Mouse (Mus musculus): Measurements from ENCODE around the gene 9930021J03Rik. TPM values are rescaled to one million over a fixed set of nuclear protein-coding genes. Genes with fewer than 3 reads are reported as not detected.

Gene 9930021J03Rik
- polyA plus RNA-seq, 1 experiment from 2014 or later: 1.7 TPM

DNA sequence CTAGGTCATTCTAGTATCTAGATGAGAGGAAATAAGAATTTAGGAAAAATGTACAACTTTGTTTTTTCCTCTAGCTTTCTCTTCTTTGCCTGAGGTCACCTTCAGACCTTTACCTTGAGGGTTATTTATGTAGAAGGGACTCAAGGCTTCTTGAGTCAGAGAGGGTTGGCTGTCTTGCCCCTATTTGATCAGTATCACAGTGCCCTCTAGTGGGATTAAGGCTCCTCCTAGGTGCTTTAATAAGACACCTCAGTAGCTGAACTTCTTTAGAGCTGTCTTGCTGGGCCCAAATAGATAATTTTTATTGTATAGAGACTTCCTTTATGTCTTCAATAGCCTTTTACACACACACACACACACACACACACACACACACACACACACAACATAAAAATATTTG, 15.2 kb upstream of the 9930021J03Rik start:
- H3K27me3 ChIP-seq (ENCODE audit: control insufficient read depth, insufficient read depth, low read depth, low read length): no peaks in the 10 kb centered on the region
- H3K9ac ChIP-seq (ENCODE audit: low read depth, low read length): no peak overlapping the region
- ATAC-seq (ENCODE audit: low read depth): no peak
- H3K9me3 ChIP-seq (replicated peaks; ENCODE audit: control insufficient read depth, low read length): no peaks in the 10 kb centered on the region
- H3K4me1 ChIP-seq (ENCODE audit: control insufficient read depth, low read depth, low read length): no peaks in the 10 kb centered on the region; the same call in 1 of the 2 replicates
- no peak overlapping the region for H3K4me3 ChIP-seq (ENCODE audit: low read depth, low read length)
- no peak overlapping the region for H3K27ac ChIP-seq (ENCODE audit: low read length)
- no peak overlapping the region for H3K4me2 ChIP-seq (ENCODE audit: low read depth, low read length)
- no peaks in the 10 kb centered on the region for H3K36me3 ChIP-seq (ENCODE audit: control insufficient read depth, insufficient read depth)

DNA sequence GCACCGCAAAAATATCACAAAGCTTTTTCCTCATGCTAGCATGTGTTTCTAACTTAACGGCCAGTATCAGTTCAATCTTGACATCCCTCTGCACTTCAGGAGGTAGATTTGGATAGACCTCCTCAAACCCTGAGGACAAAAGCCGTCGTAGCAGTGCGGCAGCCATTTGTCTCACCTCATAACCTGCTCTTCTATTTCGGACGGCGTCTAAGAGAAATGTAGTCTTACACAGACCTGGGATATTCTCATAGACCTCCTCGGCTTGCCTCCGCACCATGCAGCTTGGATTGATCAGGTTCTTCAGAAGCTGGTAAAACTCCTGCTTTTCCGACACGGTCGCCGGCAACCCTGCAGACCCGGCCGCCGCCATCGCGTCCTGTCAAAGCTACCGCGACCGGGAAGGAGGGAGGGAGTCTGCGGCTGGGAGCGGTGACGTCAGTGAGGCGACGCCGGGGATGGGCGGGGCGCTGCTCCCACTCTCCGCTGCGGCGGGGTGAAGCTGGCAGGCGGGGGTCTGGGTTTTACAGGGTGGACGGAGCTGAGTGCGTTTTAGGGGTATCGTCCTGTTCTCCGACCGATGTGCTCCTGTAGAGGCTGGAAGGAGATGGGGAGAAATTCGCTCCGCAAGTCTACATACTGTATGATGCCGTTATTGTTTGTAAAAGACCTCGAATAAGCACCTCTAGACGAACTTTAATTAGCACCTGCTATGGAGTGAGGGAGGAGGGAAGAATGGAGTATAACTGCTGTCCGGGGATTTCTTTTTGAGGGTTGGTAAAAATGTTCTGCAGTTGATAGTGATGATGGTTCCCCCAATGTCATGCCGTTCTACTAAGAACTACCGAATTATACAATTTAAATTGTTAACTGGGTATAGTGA, 7.0 kb upstream of the 9930021J03Rik start, which contains the start of gene Ranbp6:
Gene Ranbp6, minus strand, starts transcription at position 394 of the 880 bp plus-strand sequence.
- peak within 1 kb of the TSS; percentile 64 for H3K9ac ChIP-seq (ENCODE audit: low read depth, low read length)
- WGBS (ENCODE audit: insufficient replicate concordance): 1% methylated on average over 47 of the region's 47 CpGs
- H3K27ac ChIP-seq (ENCODE audit: low read length): no peak within 1 kb of the TSS
- ATAC-seq (ENCODE audit: low read depth): peak; percentile 99
- H3K4me3 ChIP-seq (ENCODE audit: low read depth, low read length): peak within 1 kb of the TSS; percentile 67
- no peaks in the 10 kb centered on the region for H3K27me3 ChIP-seq (ENCODE audit: control insufficient read depth, insufficient read depth, low read depth, low read length)
- peaks cover 8% of the 10 kb centered on the region for H3K4me1 ChIP-seq (ENCODE audit: control insufficient read depth, low read depth, low read length)
- H3K36me3 ChIP-seq (ENCODE audit: control insufficient read depth, insufficient read depth): peaks cover 8% of the 10 kb centered on the region
- H3K9me3 ChIP-seq (replicated peaks; ENCODE audit: control insufficient read depth, low read length): no peaks in the 10 kb centered on the region
- H3K4me2 ChIP-seq (ENCODE audit: low read depth, low read length): peak within 1 kb of the TSS; percentile 96

DNA sequence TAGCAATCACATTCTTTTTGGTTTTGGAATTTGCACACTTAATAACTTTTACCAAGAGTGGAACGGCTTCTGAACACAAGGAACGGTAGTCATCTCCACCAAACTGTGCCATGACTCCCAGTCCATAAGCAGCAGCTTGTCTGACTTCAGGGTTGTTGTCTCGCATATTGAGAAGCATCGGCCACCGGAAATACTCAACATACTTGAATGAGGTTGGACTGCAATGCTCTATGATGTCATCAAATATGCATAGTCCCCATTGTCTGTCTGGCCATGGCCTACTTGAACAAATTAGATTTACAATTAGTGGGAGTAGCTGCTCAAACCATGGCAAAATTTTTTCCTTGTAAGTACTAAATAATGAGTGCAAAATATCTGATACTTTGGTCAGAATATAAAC, 4.2 kb upstream of the 9930021J03Rik start:
- no peak overlapping the region for H3K4me3 ChIP-seq (ENCODE audit: low read depth, low read length)
- 92% methylated on average over 5 of the region's 5 CpGs for WGBS (ENCODE audit: insufficient replicate concordance)
- peaks cover 8% of the 10 kb centered on the region for H3K4me1 ChIP-seq (ENCODE audit: control insufficient read depth, low read depth, low read length)
- no peak for ATAC-seq (ENCODE audit: low read depth)
- H3K4me2 ChIP-seq (ENCODE audit: low read depth, low read length): no peak overlapping the region
- peaks cover 8% of the 10 kb centered on the region for H3K36me3 ChIP-seq (ENCODE audit: control insufficient read depth, insufficient read depth)
- no peak overlapping the region for H3K9ac ChIP-seq (ENCODE audit: low read depth, low read length)
- H3K9me3 ChIP-seq (replicated peaks; ENCODE audit: control insufficient read depth, low read length): no peaks in the 10 kb centered on the region
- no peak overlapping the region for H3K27ac ChIP-seq (ENCODE audit: low read length)
- no peaks in the 10 kb centered on the region for H3K27me3 ChIP-seq (ENCODE audit: control insufficient read depth, insufficient read depth, low read depth, low read length)

DNA sequence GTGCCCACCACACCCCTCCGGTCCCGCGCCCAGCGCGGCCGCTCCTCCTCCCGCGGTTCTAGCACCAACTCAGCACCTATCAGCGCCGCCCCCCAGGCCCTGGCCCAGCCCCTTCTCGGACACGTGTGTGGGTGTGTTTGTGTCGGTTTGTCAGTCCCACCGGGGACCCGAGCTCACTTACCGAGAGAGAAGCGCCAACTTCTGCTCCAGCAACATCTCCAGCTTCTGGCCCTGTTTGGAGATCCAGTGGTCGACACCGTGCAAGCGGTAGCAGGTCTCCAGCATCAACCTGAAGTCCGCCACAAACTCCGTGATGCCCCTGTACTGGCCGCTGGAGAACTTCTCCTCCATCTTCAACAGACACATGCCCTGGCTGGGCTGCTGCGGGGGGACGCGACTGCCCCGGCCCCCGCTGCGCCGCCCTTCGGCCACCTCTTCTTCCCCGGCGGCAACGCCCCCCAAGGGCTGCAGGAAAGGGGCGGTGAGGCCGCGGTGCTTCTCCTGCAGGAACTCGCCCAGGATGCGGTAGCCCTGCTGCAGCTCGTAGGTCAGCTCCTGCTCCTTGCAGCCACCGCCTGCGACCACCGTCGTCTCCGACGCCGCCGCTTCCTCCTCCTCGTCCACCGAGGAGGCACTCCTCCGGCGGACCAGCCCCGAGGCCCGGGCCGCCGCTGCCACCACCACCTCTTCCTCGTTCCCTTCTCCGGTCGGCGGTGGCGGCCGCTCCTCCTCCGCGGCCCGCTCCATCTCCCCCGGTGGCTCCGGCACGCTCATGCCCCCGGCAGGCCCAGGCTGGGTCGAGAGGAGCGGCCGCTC, 480 bp downstream of the 9930021J03Rik start:
- peak; percentile 68 for ATAC-seq (ENCODE audit: low read depth)

DNA sequence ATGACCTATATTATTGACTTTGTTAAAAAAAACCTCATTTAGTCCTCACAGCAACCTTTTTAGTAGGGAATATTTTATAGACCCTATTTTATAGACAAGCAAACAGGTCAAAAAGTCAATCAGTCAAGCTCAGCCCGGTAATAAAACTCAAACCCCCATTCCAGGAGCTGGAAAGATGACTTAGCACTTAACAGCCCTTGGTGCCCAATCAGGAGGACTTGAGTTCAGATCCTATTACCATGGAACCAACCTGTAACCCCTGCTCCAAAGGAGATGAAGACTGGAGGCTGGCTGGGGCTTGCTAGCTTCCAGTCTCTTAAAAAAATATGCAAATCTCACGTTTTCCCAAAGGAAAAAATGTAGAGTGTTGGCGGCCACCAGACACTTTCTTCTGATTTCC, 1.8 kb downstream of the 9930021J03Rik start:
- 0 out of 2 replicates have a peak overlapping the region, but pooled peaks have one; percentile 12 for H3K4me3 ChIP-seq (ENCODE audit: low read depth, low read length)
- H3K9ac ChIP-seq (ENCODE audit: low read depth, low read length): no peak overlapping the region
- H3K9me3 ChIP-seq (replicated peaks; ENCODE audit: control insufficient read depth, low read length): no peaks in the 10 kb centered on the region
- peaks cover 7% of the 10 kb centered on the region for H3K4me1 ChIP-seq (ENCODE audit: control insufficient read depth, low read depth, low read length)
- ATAC-seq (ENCODE audit: low read depth): no peak
- no peaks in the 10 kb centered on the region for H3K27me3 ChIP-seq (ENCODE audit: control insufficient read depth, insufficient read depth, low read depth, low read length)
- 40% methylated on average over 3 of the region's 3 CpGs for WGBS (ENCODE audit: insufficient replicate concordance)
- H3K27ac ChIP-seq (ENCODE audit: low read length): no peak overlapping the region
- peak overlapping the region; percentile 22; the same call in 1 of the 2 replicates for H3K4me2 ChIP-seq (ENCODE audit: low read depth, low read length)
- H3K36me3 ChIP-seq (ENCODE audit: control insufficient read depth, insufficient read depth): no peaks in the 10 kb centered on the region

More for the DNA sequence above, 480 bp downstream of the 9930021J03Rik start:
- Histone ChIP-seq H3K4me3 (ENCODE audit: low read depth, low read length) (peak overlapping the region; percentile 89), H3K9ac (ENCODE audit: low read depth, low read length) (peak overlapping the region; percentile 89), H3K27me3 (ENCODE audit: control insufficient read depth, insufficient read depth, low read depth, low read length) (no peaks in the 10 kb centered on the region), H3K4me2 (ENCODE audit: low read depth, low read length) (peak overlapping the region; percentile 99), H3K4me1 (ENCODE audit: control insufficient read depth, low read depth, low read length) (peaks cover 7% of the 10 kb centered on the region), H3K36me3 (ENCODE audit: control insufficient read depth, insufficient read depth) (peaks cover 5% of the 10 kb centered on the region; the same call in 1 of the 2 replicates), H3K27ac (ENCODE audit: low read length) (peak overlapping the region; percentile 86), H3K9me3 (replicated peaks; ENCODE audit: control insufficient read depth, low read length) (no peaks in the 10 kb centered on the region)
- WGBS (ENCODE audit: insufficient replicate concordance): under 1% methylated on average over 69 of the region's 72 CpGs

DNA sequence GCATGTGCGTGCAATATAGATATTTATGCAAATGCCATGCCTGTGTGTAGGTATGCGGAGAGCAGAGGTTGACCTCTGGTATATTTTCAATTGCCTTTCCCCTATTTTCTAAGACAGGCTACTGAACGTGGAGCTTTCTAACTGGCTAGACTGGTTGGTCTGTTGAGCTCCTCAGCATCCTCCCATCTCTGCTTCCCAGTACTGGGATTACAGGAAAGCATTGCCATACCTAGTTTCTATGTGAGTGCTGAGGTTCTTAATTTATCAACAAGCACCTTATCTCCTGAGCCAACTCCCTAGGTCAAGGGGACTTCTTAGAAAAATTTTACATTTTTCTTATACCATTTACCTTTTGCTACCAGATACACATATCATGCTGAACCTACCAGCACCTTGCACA, 8.4 kb downstream of the 9930021J03Rik start:
- no peaks in the 10 kb centered on the region; the same call in 1 of the 2 replicates for H3K4me1 ChIP-seq (ENCODE audit: control insufficient read depth, low read depth, low read length)
- H3K9me3 ChIP-seq (replicated peaks; ENCODE audit: control insufficient read depth, low read length): no peaks in the 10 kb centered on the region
- no peak for ATAC-seq (ENCODE audit: low read depth)
- 81% methylated on average over 3 of the region's 3 CpGs for WGBS (ENCODE audit: insufficient replicate concordance)
- H3K4me2 ChIP-seq (ENCODE audit: low read depth, low read length): no peak overlapping the region
- H3K36me3 ChIP-seq (ENCODE audit: control insufficient read depth, insufficient read depth): no peaks in the 10 kb centered on the region
- no peak overlapping the region for H3K4me3 ChIP-seq (ENCODE audit: low read depth, low read length)
- H3K27ac ChIP-seq (ENCODE audit: low read length): no peak overlapping the region
- no peaks in the 10 kb centered on the region for H3K27me3 ChIP-seq (ENCODE audit: control insufficient read depth, insufficient read depth, low read depth, low read length)
- H3K9ac ChIP-seq (ENCODE audit: low read depth, low read length): no peak overlapping the region

DNA sequence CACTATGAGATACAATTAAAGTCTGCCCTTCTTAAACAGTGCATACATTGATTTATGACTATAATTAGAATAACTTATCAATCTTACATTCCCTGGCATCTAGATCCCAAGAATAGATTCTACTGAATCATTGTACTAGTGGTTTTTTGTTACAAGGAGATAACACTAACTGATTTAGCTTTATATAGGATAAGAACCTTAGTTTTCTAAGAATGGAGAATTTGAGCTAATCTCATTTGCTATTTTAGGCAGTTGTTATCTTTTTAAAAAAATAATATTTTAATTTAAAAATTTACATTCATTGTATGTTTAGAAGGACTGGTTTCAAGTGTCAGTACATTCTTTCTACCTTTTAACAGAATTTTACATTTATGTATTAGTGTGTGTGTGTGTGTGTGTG, 17.8 kb downstream of the 9930021J03Rik start:
- no peak overlapping the region for H3K4me3 ChIP-seq (ENCODE audit: low read depth, low read length)
- H3K9ac ChIP-seq (ENCODE audit: low read depth, low read length): no peak overlapping the region
- H3K4me2 ChIP-seq (ENCODE audit: low read depth, low read length): no peak overlapping the region
- H3K9me3 ChIP-seq (replicated peaks; ENCODE audit: control insufficient read depth, low read length): no peaks in the 10 kb centered on the region
- no peaks in the 10 kb centered on the region for H3K27me3 ChIP-seq (ENCODE audit: control insufficient read depth, insufficient read depth, low read depth, low read length)
- no peaks in the 10 kb centered on the region for H3K36me3 ChIP-seq (ENCODE audit: control insufficient read depth, insufficient read depth)
- H3K27ac ChIP-seq (ENCODE audit: low read length): no peak overlapping the region
- no peaks in the 10 kb centered on the region for H3K4me1 ChIP-seq (ENCODE audit: control insufficient read depth, low read depth, low read length)
- ATAC-seq (ENCODE audit: low read depth): no peak

DNA sequence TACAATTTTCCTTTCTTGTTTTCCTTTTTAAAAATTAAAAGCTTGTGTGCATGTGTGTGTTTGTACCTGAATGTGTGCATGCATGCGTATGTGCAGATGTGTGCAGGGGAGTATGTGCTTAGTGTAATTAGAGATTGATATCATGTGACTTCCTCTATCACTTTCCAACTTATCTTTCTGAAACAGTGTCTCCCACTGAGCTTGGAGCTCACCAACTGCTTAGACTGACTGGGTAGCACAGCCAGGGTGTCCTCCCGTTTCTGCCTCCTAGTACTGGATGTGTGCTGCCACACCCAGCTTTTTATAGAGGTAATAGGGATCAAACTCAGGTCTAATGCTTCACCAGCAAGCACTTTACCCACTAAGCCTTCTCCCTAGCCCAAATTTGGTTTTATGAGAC, 22.9 kb downstream of the 9930021J03Rik start:
- no peak overlapping the region for H3K4me3 ChIP-seq (ENCODE audit: low read depth, low read length)
- WGBS (ENCODE audit: insufficient replicate concordance): 54% methylated on average over 2 of the region's 2 CpGs
- H3K4me1 ChIP-seq (ENCODE audit: control insufficient read depth, low read depth, low read length): no peaks in the 10 kb centered on the region
- H3K27ac ChIP-seq (ENCODE audit: low read length): no peak overlapping the region
- H3K9ac ChIP-seq (ENCODE audit: low read depth, low read length): no peak overlapping the region
- no peak overlapping the region for H3K4me2 ChIP-seq (ENCODE audit: low read depth, low read length)
- H3K9me3 ChIP-seq (replicated peaks; ENCODE audit: control insufficient read depth, low read length): no peaks in the 10 kb centered on the region
- no peaks in the 10 kb centered on the region for H3K27me3 ChIP-seq (ENCODE audit: control insufficient read depth, insufficient read depth, low read depth, low read length)
- H3K36me3 ChIP-seq (ENCODE audit: control insufficient read depth, insufficient read depth): no peaks in the 10 kb centered on the region
- peak; percentile 13; the same call in 1 of the 2 replicates for ATAC-seq (ENCODE audit: low read depth)

DNA sequence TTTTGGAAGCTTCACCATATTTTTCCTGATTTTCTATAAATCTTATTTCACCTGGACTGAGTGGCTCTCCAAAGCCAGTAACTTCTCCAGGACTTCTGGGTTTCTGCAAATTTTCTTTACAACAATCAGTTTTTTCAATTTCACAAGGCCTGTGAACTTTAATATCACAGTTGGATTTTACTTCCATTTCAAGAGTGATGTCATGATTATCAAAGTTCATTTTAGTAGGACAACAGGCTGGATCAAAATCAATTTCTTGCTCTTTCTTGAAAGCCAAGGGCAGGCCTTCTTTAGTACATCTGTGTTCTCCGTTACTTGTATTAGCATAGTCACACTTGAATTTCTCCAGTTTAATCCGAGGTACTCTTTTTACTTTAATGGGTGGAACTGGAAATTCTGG, 51.9 kb downstream of the 9930021J03Rik start:
- Histone ChIP-seq H3K4me1 (ENCODE audit: control insufficient read depth, low read depth, low read length) (no peaks in the 10 kb centered on the region), H3K4me3 (ENCODE audit: low read depth, low read length) (no peak overlapping the region), H3K9ac (ENCODE audit: low read depth, low read length) (no peak overlapping the region), H3K36me3 (ENCODE audit: control insufficient read depth, insufficient read depth) (no peaks in the 10 kb centered on the region; the same call in 1 of the 2 replicates), H3K4me2 (ENCODE audit: low read depth, low read length) (no peak overlapping the region), H3K9me3 (replicated peaks; ENCODE audit: control insufficient read depth, low read length) (no peaks in the 10 kb centered on the region), H3K27ac (ENCODE audit: low read length) (no peak overlapping the region), H3K27me3 (ENCODE audit: control insufficient read depth, insufficient read depth, low read depth, low read length) (no peaks in the 10 kb centered on the region)
- no peak for ATAC-seq (ENCODE audit: low read depth)
- WGBS (ENCODE audit: insufficient replicate concordance): 81% methylated on average over 2 of the region's 2 CpGs
